Mouse (Mus musculus): ENCODE data around the gene Cldn13. TPM values are rescaled to one million over a fixed set of nuclear protein-coding genes. Genes with fewer than 3 reads are reported as not detected.

Cldn13 gene
- polyA plus RNA-seq, 1 experiment, result not detected

GRCm38 (mm10) chr5:134887447-134888335 is 27.6 kb downstream of the Cldn13 start:
- WGBS, result 60% methylated on average over 18 of the region's 18 CpGs
- Histone ChIP-seq H3K27ac (ENCODE audit: insufficient read depth, low read length) (no peak overlapping the region), H3K27me3 (ENCODE audit: control insufficient read depth, insufficient read depth, low read length) (no peaks in the 10 kb centered on the region), H3K4me3 (replicated peaks; ENCODE audit: insufficient read depth, low read depth, low read length) (no peak overlapping the region), H3K4me1 (ENCODE audit: control insufficient read depth, insufficient read depth, low read length) (peaks cover 10% of the 10 kb centered on the region)
- no peak for TF ChIP-seq CTCF (IDR thresholded peaks at IDR 0.05; ENCODE audit: borderline replicate concordance, insufficient read depth, low read depth, low read length)
- no peak for TF ChIP-seq POLR2A (IDR thresholded peaks at IDR 0.05; ENCODE audit: borderline replicate concordance, insufficient read depth, low read length)
- no peak for DNase-seq

GRCm38 (mm10) chr5:134883077-134883476 is 32.2 kb downstream of the Cldn13 start:
- TF ChIP-seq CTCF (IDR thresholded peaks at IDR 0.05; ENCODE audit: borderline replicate concordance, insufficient read depth, low read depth, low read length) (no peak), POLR2A (IDR thresholded peaks at IDR 0.05; ENCODE audit: borderline replicate concordance, insufficient read depth, low read length) (no peak)
- Histone ChIP-seq H3K4me1 (ENCODE audit: control insufficient read depth, insufficient read depth, low read length) (peaks cover 15% of the 10 kb centered on the region), H3K27me3 (ENCODE audit: control insufficient read depth, insufficient read depth, low read length) (no peaks in the 10 kb centered on the region), H3K4me3 (replicated peaks; ENCODE audit: insufficient read depth, low read depth, low read length) (no peak overlapping the region), H3K27ac (ENCODE audit: insufficient read depth, low read length) (no peak overlapping the region)
- 6% methylated on average over 3 of the region's 3 CpGs for WGBS
- peak; percentile 82 to 88 for DNase-seq

- TF ChIP-seq CTCF (IDR thresholded peaks at IDR 0.05; ENCODE audit: borderline replicate concordance, insufficient read depth, low read depth, low read length) (no peak), POLR2A (IDR thresholded peaks at IDR 0.05; ENCODE audit: borderline replicate concordance, insufficient read depth, low read length) (no peak)
- H3K27ac ChIP-seq (ENCODE audit: insufficient read depth, low read length), result no peak overlapping the region
- peaks cover 6% of the 10 kb centered on the region; the same call in 1 of the 2 replicates for H3K4me1 ChIP-seq (ENCODE audit: control insufficient read depth, insufficient read depth, low read length)
- 68% methylated on average over 10 of the region's 10 CpGs for WGBS
- H3K27me3 ChIP-seq (ENCODE audit: control insufficient read depth, insufficient read depth, low read length), result no peaks in the 10 kb centered on the region
- H3K4me3 ChIP-seq (replicated peaks; ENCODE audit: insufficient read depth, low read depth, low read length), result no peak overlapping the region
- DNase-seq, result no peak
Measured at GRCm38 (mm10) chr5:134876801-134877200, 38.5 kb downstream of the Cldn13 start.

- 79% methylated on average over 5 of the region's 5 CpGs for WGBS
- Histone ChIP-seq H3K27me3 (ENCODE audit: control insufficient read depth, insufficient read depth, low read length) (no peaks in the 10 kb centered on the region), H3K4me3 (replicated peaks; ENCODE audit: insufficient read depth, low read depth, low read length) (no peak overlapping the region), H3K4me1 (ENCODE audit: control insufficient read depth, insufficient read depth, low read length) (peaks cover 6% of the 10 kb centered on the region; the same call in 1 of the 2 replicates), H3K27ac (ENCODE audit: insufficient read depth, low read length) (no peak overlapping the region)
- DNase-seq, result no peak
- TF ChIP-seq CTCF (IDR thresholded peaks at IDR 0.05; ENCODE audit: borderline replicate concordance, insufficient read depth, low read depth, low read length) (no peak), POLR2A (IDR thresholded peaks at IDR 0.05; ENCODE audit: borderline replicate concordance, insufficient read depth, low read length) (no peak)
Measured at GRCm38 (mm10) chr5:134875245-134875644, 40.1 kb downstream of the Cldn13 start.

- H3K4me1 ChIP-seq (ENCODE audit: control insufficient read depth, insufficient read depth, low read length), result peaks cover 6% of the 10 kb centered on the region; the same call in 1 of the 2 replicates
- 8% methylated on average over 21 of the region's 21 CpGs for WGBS
- DNase-seq, result peak; percentile 28 to 42
- H3K4me3 ChIP-seq (replicated peaks; ENCODE audit: insufficient read depth, low read depth, low read length), result no peak overlapping the region
- no peak overlapping the region for H3K27ac ChIP-seq (ENCODE audit: insufficient read depth, low read length)
- no peak for TF ChIP-seq POLR2A (IDR thresholded peaks at IDR 0.05; ENCODE audit: borderline replicate concordance, insufficient read depth, low read length)
- no peak for TF ChIP-seq CTCF (IDR thresholded peaks at IDR 0.05; ENCODE audit: borderline replicate concordance, insufficient read depth, low read depth, low read length)
- H3K27me3 ChIP-seq (ENCODE audit: control insufficient read depth, insufficient read depth, low read length), result no peaks in the 10 kb centered on the region
Measured at GRCm38 (mm10) chr5:134873956-134874879, 41.1 kb downstream of the Cldn13 start.

- Histone ChIP-seq H3K4me1 (ENCODE audit: control insufficient read depth, insufficient read depth, low read length) (peaks cover 6% of the 10 kb centered on the region; the same call in 1 of the 2 replicates), H3K27me3 (ENCODE audit: control insufficient read depth, insufficient read depth, low read length) (no peaks in the 10 kb centered on the region), H3K4me3 (replicated peaks; ENCODE audit: insufficient read depth, low read depth, low read length) (no peak overlapping the region), H3K27ac (ENCODE audit: insufficient read depth, low read length) (no peak overlapping the region)
- TF ChIP-seq POLR2A (IDR thresholded peaks at IDR 0.05; ENCODE audit: borderline replicate concordance, insufficient read depth, low read length) (no peak), CTCF (IDR thresholded peaks at IDR 0.05; ENCODE audit: borderline replicate concordance, insufficient read depth, low read depth, low read length) (no peak)
- peak in 1 of 2 experiments; percentile 13 for DNase-seq
- WGBS, result 86% methylated on average over 8 of the region's 8 CpGs
Measured at GRCm38 (mm10) chr5:134873034-134873433, 42.3 kb downstream of the Cldn13 start.

GRCm38 (mm10) chr5:134872597-134872996 is 42.7 kb downstream of the Cldn13 start:
- no peak for TF ChIP-seq CTCF (IDR thresholded peaks at IDR 0.05; ENCODE audit: borderline replicate concordance, insufficient read depth, low read depth, low read length)
- TF ChIP-seq POLR2A (IDR thresholded peaks at IDR 0.05; ENCODE audit: borderline replicate concordance, insufficient read depth, low read length), result no peak
- WGBS, result 52% methylated on average over 5 of the region's 5 CpGs

More at GRCm38 (mm10) chr5:134872597-134872996, 42.7 kb downstream of the Cldn13 start:
- Histone ChIP-seq H3K27me3 (ENCODE audit: control insufficient read depth, insufficient read depth, low read length) (no peaks in the 10 kb centered on the region), H3K4me3 (replicated peaks; ENCODE audit: insufficient read depth, low read depth, low read length) (no peak overlapping the region), H3K27ac (ENCODE audit: insufficient read depth, low read length) (no peak overlapping the region), H3K4me1 (ENCODE audit: control insufficient read depth, insufficient read depth, low read length) (peaks cover 6% of the 10 kb centered on the region; the same call in 1 of the 2 replicates)
- DNase-seq, result peak in 1 of 2 experiments; percentile 9
